ENCODE assay signal across 8 mouse cellular contexts in the genomic region with DNA sequence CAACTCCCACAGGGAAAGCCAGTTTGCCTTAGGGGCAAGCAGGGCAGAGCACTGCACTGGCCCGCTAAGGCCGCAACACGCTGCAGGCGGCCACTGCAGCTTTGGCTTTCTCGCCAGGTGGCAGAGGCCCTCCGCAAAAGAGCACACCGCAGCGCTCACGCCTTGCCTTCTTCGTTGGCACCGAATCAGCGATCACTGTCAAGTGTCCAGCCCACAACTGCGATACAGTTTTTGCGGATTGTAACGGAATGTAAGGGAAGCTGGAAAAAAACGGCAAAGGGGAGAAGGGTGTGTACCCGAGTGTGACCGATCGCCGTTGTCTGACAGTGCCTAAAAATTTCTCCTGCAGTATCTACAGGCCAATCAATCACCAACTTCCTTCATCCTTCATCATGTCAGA. TPM values are rescaled to one million over a fixed set of nuclear protein-coding genes. Genes with fewer than 3 reads are reported as not detected.
A peak's percentile ranks its signal among the peaks of the same experiment; 100 is the strongest.
DNase-seq lines count a peak whose midpoint lies in the region; ATAC-seq and TF ChIP-seq lines count a peak whose summit lies in the region.

No protein-coding gene starts in this region.

- H3K4me3 ChIP-seq in kidney, embryonic 16.5 days (ENCODE audit: low read length) = peak overlapping the region; percentile 67
- peak overlapping the region; percentile 69 to 81 for H3K4me3 ChIP-seq in ES-E14 (ENCODE audit: insufficient read depth in 1 of 2, low read depth in 1 of 2, low read length in 2 of 2, poor library complexity in 1 of 2, severe bottlenecking in 1 of 2)
- peak overlapping the region; percentile 69 for H3K4me3 ChIP-seq in hindbrain, embryonic 14.5 days (replicated peaks; ENCODE audit: low read length)
- H3K4me3 ChIP-seq in midbrain, embryonic 12.5 days = peak overlapping the region; percentile 75

- peaks cover 21% of the 10 kb centered on the region for H3K4me1 ChIP-seq in kidney, embryonic 16.5 days (ENCODE audit: insufficient read depth, low read length)
- H3K4me1 ChIP-seq in ES-E14 (ENCODE audit: control insufficient read depth in 2 of 2, insufficient read depth in 2 of 2, low read length in 2 of 2, poor library complexity in 1 of 2) = peaks cover 2 to 8% of the 10 kb centered on the region in 2 experiments; a peak in 2 of 4 replicates
- peaks cover 13% of the 10 kb centered on the region; the same call in 1 of the 2 replicates for H3K4me1 ChIP-seq in hindbrain, embryonic 14.5 days (replicated peaks; ENCODE audit: control insufficient read depth, insufficient read depth, low read length)
- peaks cover 13% of the 10 kb centered on the region for H3K4me1 ChIP-seq in midbrain, embryonic 12.5 days

- DNase-seq in kidney, adult 18-20 months = no peak
- no peak for DNase-seq in ES-E14 (ENCODE audit: low read depth, low spot score)
- peak; percentile 65 for DNase-seq in embryo, embryonic 11 days
- DNase-seq in hindbrain, embryonic 14.5 days (ENCODE audit: low spot score) = peak; percentile 47
- no peak for DNase-seq in urinary bladder, postnatal 36 days (ENCODE audit: low spot score in 2 of 2)
- DNase-seq in urinary bladder, postnatal 4 days (ENCODE audit: low spot score in 2 of 2) = no peak

- no peak overlapping the region for H3K27ac ChIP-seq in kidney, embryonic 16.5 days (ENCODE audit: low read length)
- H3K27ac ChIP-seq in ES-E14 (ENCODE audit: insufficient read depth, low read depth, low read length, poor library complexity, severe bottlenecking) = no peak overlapping the region
- peak overlapping the region; percentile 92 for H3K27ac ChIP-seq in hindbrain, embryonic 14.5 days
- H3K27ac ChIP-seq in midbrain, embryonic 12.5 days (replicated peaks) = no peak overlapping the region

- H3K4me2 ChIP-seq in kidney, embryonic 16.5 days (replicated peaks; ENCODE audit: low read depth, low read length) = peak overlapping the region; percentile 99
- H3K4me2 ChIP-seq in hindbrain, embryonic 14.5 days (replicated peaks) = peak overlapping the region; percentile 78
- peak overlapping the region; percentile 88 for H3K4me2 ChIP-seq in midbrain, embryonic 12.5 days (replicated peaks)

- ATAC-seq in kidney, embryonic 16.5 days (ENCODE audit: low FRiP score, low TSS enrichment) = no peak; the same call in 1 of the 2 replicates
- ATAC-seq in hindbrain, embryonic 14.5 days (ENCODE audit: low FRiP score) = peak; percentile 32; the same call in 1 of the 2 replicates
- peak; percentile 53 for ATAC-seq in midbrain, embryonic 12.5 days (ENCODE audit: low FRiP score, low read depth)

- in situ Hi-C loops in ES-E14 (cut with MboI; ENCODE audit: low sequenced_read_pairs in 2 of 2, unreplicated experiment in 2 of 2) = no loop called here

- peaks cover 42% of the 10 kb centered on the region for H3K27me3 ChIP-seq in kidney, embryonic 16.5 days (ENCODE audit: insufficient read depth, low read length)
- no peaks in the 10 kb centered on the region for H3K27me3 ChIP-seq in hindbrain, embryonic 14.5 days (ENCODE audit: control insufficient read depth, insufficient read depth, low read length)
- H3K27me3 ChIP-seq in midbrain, embryonic 12.5 days = peaks cover 44% of the 10 kb centered on the region

- H3K9ac ChIP-seq in kidney, embryonic 16.5 days (replicated peaks; ENCODE audit: low read length) = no peak overlapping the region; the same call in 1 of the 2 replicates
- H3K9ac ChIP-seq in ES-E14 (ENCODE audit: insufficient read depth, low read depth, low read length, poor library complexity, severe bottlenecking) = peak overlapping the region; percentile 83
- H3K9ac ChIP-seq in hindbrain, embryonic 14.5 days = peak overlapping the region; percentile 74
- H3K9ac ChIP-seq in midbrain, embryonic 12.5 days (replicated peaks) = peak overlapping the region; percentile 77; the same call in 1 of the 2 replicates

- H3K36me3 ChIP-seq in kidney, embryonic 16.5 days (ENCODE audit: insufficient read depth, low read length) = no peaks in the 10 kb centered on the region
- H3K36me3 ChIP-seq in ES-E14 (ENCODE audit: control insufficient read depth, insufficient read depth, low read length, poor library complexity, severe bottlenecking) = no peaks in the 10 kb centered on the region
- H3K36me3 ChIP-seq in hindbrain, embryonic 14.5 days (replicated peaks; ENCODE audit: control insufficient read depth, insufficient read depth) = no peaks in the 10 kb centered on the region
- no peaks in the 10 kb centered on the region for H3K36me3 ChIP-seq in midbrain, embryonic 12.5 days

- no peaks in the 10 kb centered on the region for H3K9me3 ChIP-seq in kidney, embryonic 16.5 days (ENCODE audit: low read length)
- H3K9me3 ChIP-seq in ES-E14 (ENCODE audit: control insufficient read depth, insufficient read depth, low read depth, low read length) = no peaks in the 10 kb centered on the region
- H3K9me3 ChIP-seq in hindbrain, embryonic 14.5 days (ENCODE audit: control insufficient read depth, low read length) = no peaks in the 10 kb centered on the region
- H3K9me3 ChIP-seq in midbrain, embryonic 12.5 days = no peaks in the 10 kb centered on the region

- WGBS in kidney, embryonic 16.5 days = 1% methylated on average over 20 of the region's 20 CpGs
- WGBS in hindbrain, embryonic 14.5 days = 1% methylated on average over 20 of the region's 20 CpGs
- 1% methylated on average over 20 of the region's 20 CpGs for WGBS in midbrain, embryonic 12.5 days

TF ChIP-seq in ES-E14, 5 proteins besides CTCF, POLR2A, EP300 and RAD21:
- no peak for TF ChIP-seq HCFC1 (IDR thresholded peaks at IDR 0.05; ENCODE audit: borderline replicate concordance, insufficient read depth, low read length)
- no peak for TF ChIP-seq CHD2 (IDR thresholded peaks at IDR 0.05; ENCODE audit: low read depth, low read length)
- no peak for TF ChIP-seq ZNF384 (IDR thresholded peaks at IDR 0.05; ENCODE audit: low read depth, low read length)
- no peak for TF ChIP-seq MAFK (IDR thresholded peaks at IDR 0.05; ENCODE audit: insufficient read depth, low read depth, low read length)
- TF ChIP-seq ZC3H11A (IDR thresholded peaks at IDR 0.05; ENCODE audit: borderline replicate concordance, low read depth, low read length) = no peak

RNA-seq across cellular contexts. Expression of gene Bend6, which starts 0.7 kb away (rescaled TPM):
- 0.19 and 0.40 TPM in 2 replicates for polyA plus RNA-seq in kidney, embryonic 16.5 days (2015; fragmentation: Nextera tagmentation; extraction: Ambion mirVana)
- total RNA-seq in ES-E14 (2012; rRNA removed) = 0.48 and 0.89 TPM in 2 replicates
- polyA plus RNA-seq in hindbrain, embryonic 14.5 days (2014; fragmentation: Nextera tagmentation; extraction: Ambion mirVana) = 55.9 and 75.5 TPM in 2 replicates
- 3.1 and 4.3 TPM in 2 replicates for polyA plus RNA-seq in midbrain, embryonic 12.5 days (2016; fragmentation: Nextera tagmentation; extraction: Ambion mirVana)

RNA-seq across cellular contexts. Expression of gene Dst, which starts 1.1 kb away (rescaled TPM):
- 23.4 and 28.0 TPM in 2 replicates for polyA plus RNA-seq in kidney, embryonic 16.5 days (2015; fragmentation: Nextera tagmentation; extraction: Ambion mirVana)
- total RNA-seq in ES-E14 (2012; rRNA removed) = 186 and 247 TPM in 2 replicates
- polyA plus RNA-seq in hindbrain, embryonic 14.5 days (2014; fragmentation: Nextera tagmentation; extraction: Ambion mirVana) = 58.1 and 63.1 TPM in 2 replicates
- 38.4 and 41.4 TPM in 2 replicates for polyA plus RNA-seq in midbrain, embryonic 12.5 days (2016; fragmentation: Nextera tagmentation; extraction: Ambion mirVana)

Comparison
In these comparisons a context has a peak if more than half of its experiments do, and no peak if none do; other contexts are left out.
1. DNase-seq: peak in embryo, embryonic 11 days (single experiment) and hindbrain, embryonic 14.5 days (single experiment); none in kidney, adult 18-20 months (single experiment), ES-E14 (single experiment), urinary bladder, postnatal 36 days (0 of 2) and urinary bladder, postnatal 4 days (0 of 2).
2. RNA of gene Bend6, which starts 0.7 kb away (polyA plus RNA-seq): 55.9 to 75.5 TPM in hindbrain, embryonic 14.5 days; 3.1 to 4.3 TPM in midbrain, embryonic 12.5 days and 0.19 to 0.40 TPM in kidney, embryonic 16.5 days; every median in the first group is over 10 times any median in the second.
3. Peak in every context shown above with its lines, with median percentiles within 50 percentile points of each other: H3K4me2 ChIP-seq and H3K4me3 ChIP-seq.